Mouse (Mus musculus): ENCODE results near the gene Tmem205. TPM values are rescaled to one million over a fixed set of nuclear protein-coding genes. Genes with fewer than 3 reads are reported as not detected.
A peak's percentile ranks its signal among the peaks of the same experiment; 100 is the strongest.

The Tmem205 gene
- total RNA-seq, 2 experiments from 2014 or later = 44.4 to 45.9 TPM

DNA sequence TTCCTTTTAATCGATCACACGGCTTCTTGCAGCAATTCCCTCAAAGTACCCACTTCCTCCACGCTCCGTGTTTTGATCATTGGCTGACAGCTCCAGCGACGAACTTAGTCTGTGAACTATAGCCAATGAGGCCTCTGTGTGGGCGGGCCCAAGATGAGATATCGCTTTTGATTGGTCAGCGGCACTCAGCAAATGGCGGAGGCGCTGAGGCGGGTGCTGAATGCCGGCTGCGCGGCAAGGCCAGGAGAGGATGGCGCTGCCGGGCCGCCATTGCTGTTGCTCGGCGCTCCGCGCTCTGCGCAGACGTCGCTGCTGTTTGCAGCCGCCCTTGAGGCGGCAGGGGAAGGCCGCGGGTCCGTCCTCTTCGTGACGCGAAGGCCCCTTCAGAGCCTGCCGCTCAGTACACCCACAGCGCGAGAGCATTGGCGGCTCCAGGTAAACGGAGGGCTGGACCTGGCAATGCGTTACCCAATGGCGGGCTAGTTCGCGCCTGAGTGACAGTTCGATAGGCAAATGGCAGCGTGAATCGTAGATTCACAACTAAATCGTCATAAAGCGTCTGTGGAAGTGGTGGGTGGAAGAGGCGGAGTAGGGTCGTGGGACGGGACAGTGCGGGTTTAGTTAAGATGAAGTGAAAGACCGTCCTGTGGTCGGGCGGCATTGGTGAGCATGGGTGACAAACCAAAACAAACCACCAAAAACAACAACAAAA lies 28.4 kb upstream of the Tmem205 start, which contains the start of gene Swsap1:
Gene Swsap1, plus strand, starts transcription at position 186 of the 712 bp plus-strand sequence.
- TF ChIP-seq CTCF (conservative IDR thresholded peaks at IDR 0.05) = no peak; the same call in 1 of the 2 replicates
- peak within 1 kb of the TSS; percentile 64 for H3K4me3 ChIP-seq
- DNase-seq (ENCODE audit: low spot score in 2 of 2) = peak; percentile 97 to 99
- peak within 1 kb of the TSS; percentile 99 for H3K27ac ChIP-seq

DNA sequence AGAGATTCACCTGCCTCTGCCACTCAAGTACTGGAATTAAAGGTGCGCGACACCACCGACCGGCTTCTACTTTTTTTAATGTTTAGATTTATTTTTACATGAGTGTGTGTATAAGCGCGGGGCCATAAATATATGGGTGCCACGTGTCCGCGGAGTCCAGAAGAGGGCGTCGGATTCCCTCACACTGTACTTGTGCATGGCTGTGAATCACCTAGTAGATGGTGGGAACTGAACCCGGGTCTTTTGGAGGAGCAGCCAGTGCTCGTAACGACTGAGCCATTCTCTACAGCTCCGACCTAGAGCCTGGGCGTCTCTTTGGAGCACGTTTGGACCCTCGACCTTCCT lies 27.8 kb upstream of the Tmem205 start:
- H3K27ac ChIP-seq = peak overlapping the region; percentile 99
- DNase-seq (ENCODE audit: low spot score in 2 of 2) = no peak
- peak overlapping the region; percentile 64 for H3K4me3 ChIP-seq
- peak; percentile 56 for TF ChIP-seq CTCF (conservative IDR thresholded peaks at IDR 0.05)

DNA sequence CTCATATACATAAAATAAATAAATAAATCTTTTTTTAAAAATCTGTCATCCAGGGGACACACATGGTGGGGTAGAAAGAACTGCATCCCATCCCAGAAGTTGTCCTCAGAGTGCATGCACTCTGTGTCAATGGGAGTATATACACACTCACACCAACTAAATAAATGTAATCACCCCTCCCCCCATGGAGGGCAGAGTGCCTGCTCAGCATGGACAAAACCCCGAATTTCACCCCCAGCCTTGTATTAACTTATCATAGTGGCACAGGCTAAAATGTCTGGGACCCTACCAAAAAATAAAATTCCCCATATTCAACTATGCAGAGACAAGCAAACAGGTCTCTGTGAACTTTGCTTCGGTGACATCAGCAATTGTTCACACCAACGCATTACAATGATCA lies 27.3 kb upstream of the Tmem205 start:
- no peak for TF ChIP-seq CTCF (conservative IDR thresholded peaks at IDR 0.05)
- H3K4me3 ChIP-seq = peak overlapping the region; percentile 64; the same call in 1 of the 2 replicates
- H3K27ac ChIP-seq = peak overlapping the region; percentile 99; the same call in 1 of the 2 replicates
- no peak for DNase-seq (ENCODE audit: low spot score in 2 of 2)

DNA sequence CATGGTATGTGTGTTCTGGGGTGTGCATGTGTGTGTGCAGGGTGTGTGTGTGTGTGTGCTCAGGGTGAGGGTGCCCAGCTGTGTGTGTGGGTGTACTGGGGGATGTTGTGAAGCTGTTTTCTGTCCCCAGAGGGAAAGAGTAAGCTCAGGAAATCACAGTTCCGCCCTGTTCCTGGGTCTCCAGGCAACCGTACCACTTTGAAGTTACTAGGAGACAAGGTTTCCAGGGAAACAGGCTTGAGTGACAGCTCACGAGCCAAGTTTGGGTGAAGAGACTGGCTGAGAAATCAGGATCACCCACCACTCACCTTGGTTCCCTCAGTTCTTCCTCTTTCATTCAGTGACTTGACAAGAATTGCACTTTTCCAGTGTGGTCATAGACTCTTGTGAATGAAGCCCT lies 26.2 kb upstream of the Tmem205 start:
- no peak for TF ChIP-seq CTCF (conservative IDR thresholded peaks at IDR 0.05)
- H3K27ac ChIP-seq = peak overlapping the region; percentile 99
- no peak overlapping the region for H3K4me3 ChIP-seq
- DNase-seq (ENCODE audit: low spot score in 2 of 2) = peak; percentile 59 to 82

DNA sequence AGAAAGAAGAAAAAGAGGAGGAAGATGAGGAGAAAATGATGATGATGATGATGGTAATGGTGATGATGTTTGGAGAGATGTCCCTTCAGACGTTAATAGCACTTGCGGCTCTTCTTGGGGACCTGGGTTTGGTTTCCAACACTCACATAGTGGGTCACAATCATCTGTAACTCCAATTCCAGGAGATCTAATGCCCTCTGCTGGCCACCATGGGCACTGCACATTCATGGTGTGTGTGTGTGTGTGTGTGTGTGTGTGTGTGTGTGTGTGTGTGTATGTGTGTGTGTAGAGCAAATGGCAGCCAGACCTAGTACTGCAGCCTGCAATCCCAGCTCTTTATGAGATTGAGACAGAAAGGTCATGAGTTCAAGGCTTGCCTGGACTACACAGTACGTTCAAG lies 24.6 kb upstream of the Tmem205 start:
- H3K4me3 ChIP-seq = no peak overlapping the region
- DNase-seq (ENCODE audit: low spot score in 2 of 2) = no peak
- peak; percentile 37 for TF ChIP-seq CTCF (conservative IDR thresholded peaks at IDR 0.05)
- H3K27ac ChIP-seq = peak overlapping the region; percentile 99; the same call in 1 of the 2 replicates

DNA sequence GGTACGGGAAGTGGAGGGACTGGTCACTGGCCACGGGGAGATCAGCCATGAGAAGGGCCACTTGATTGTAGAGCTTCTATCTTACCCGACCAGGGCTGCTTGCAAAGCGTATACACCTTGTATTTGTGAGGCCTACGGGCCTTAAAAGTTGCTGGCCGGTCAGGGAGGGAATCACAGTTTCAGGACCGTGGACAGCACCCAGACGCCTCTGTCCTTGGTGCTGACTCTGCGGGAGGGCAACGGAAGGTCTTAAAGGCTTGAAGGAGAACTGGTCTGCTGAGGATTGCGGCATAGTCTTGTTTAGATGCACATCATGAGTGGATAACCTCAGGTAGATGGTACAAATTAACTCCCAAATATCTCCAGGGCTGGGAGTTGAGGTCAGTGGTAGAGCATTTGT lies 23.0 kb upstream of the Tmem205 start:
- H3K4me3 ChIP-seq = no peak overlapping the region
- H3K27ac ChIP-seq = no peak overlapping the region
- no peak for DNase-seq (ENCODE audit: low spot score in 2 of 2)
- TF ChIP-seq CTCF (conservative IDR thresholded peaks at IDR 0.05) = no peak

DNA sequence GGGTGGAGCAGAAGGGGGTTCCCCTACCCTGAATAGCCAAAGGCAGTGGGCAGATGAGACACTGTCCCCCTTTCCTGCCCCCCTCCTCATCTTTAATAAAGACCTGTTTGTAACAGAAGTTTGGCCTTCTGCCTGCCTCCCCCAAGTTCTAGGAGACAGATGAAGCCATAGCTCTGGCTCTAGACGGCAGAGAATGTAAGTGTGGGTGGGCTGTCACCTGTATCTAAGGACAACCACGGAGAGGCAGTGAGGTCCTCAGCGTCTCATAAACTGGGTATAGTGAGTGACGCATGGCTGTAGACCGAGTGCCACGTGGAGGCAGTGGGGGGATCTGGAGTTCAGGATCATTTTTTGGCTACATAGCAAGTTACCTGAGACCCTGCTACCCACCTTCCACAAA lies 21.4 kb upstream of the Tmem205 start:
- Histone ChIP-seq H3K4me3 (no peak overlapping the region), H3K27ac (peak overlapping the region; percentile 69)
- peak; percentile 46 to 55 for DNase-seq (ENCODE audit: low spot score in 2 of 2)
- TF ChIP-seq CTCF (conservative IDR thresholded peaks at IDR 0.05) = no peak

DNA sequence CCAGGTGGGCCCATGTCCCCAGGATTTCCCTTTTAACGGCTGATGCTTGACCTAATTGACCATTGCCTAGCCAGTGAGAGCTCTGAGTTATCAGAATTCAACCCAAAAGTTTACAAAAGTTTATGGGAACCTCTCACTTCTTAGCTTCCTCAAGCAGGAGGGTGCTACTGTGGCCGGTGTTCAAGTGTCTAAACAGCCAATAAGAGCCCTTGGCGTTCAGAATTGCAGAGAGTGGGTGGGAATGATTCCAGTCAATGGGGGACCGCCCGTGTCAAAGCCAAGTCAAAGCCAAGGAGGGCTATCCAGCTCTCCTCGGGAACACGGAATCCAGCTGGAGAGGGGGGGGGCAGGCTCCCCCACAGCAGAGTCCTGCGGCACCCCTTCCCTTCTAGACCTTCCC lies 20.8 kb upstream of the Tmem205 start:
- Histone ChIP-seq H3K4me3 (no peak overlapping the region), H3K27ac (peak overlapping the region; percentile 69; the same call in 1 of the 2 replicates)
- DNase-seq (ENCODE audit: low spot score in 2 of 2) = no peak
- no peak for TF ChIP-seq CTCF (conservative IDR thresholded peaks at IDR 0.05)

DNA sequence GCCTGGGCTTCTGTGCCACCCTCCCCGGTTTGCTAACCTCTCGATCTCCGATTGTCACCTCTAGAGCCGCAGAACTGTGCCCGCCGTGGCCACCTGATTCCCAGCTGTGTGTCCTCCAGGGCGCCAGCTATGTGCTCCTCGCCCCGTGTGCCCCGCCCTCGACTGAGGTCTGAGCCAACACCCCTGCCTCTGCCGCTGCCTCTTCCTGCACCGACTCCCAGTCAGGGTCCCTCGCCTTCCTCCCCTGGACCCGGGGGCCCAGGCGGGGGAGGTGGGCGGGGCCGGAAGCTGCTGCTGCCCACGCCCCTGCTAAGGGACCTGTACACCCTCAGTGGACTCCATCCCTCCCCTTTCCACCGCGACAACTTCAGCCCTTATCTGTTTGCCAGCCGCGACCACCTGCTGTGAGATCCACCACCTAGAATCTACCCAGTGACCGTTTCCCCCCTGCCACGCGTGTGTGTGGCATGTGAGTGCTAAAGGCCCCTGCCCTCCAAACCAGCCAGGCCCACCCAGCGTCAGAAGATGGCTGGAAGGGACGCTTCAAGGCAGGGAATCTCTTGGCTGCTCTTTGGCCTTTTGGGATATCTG lies 20.3 kb upstream of the Tmem205 start:
- no peak for DNase-seq (ENCODE audit: low spot score in 2 of 2)
- 0 out of 2 replicates have a peak overlapping the region, but pooled peaks have one; percentile 69 for H3K27ac ChIP-seq
- TF ChIP-seq CTCF (conservative IDR thresholded peaks at IDR 0.05) = no peak
- no peak overlapping the region for H3K4me3 ChIP-seq

DNA sequence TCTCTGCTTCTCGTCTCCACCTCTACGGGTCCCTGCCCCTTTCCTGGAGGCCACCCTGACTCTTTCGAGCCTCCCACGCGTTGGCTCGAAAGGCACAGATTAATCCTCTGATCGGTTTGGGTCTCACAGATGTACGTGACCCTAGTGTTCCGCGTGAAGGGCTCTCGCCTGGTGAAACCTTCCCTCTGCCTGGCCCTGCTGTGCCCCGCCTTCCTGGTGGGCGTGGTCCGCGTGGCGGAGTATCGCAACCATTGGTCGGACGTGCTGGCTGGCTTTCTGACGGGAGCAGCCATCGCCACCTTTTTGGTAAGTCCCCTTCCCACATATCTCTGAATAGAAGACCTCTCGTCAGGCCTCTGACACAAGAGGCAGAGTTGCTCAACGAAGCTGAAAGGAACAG lies 16.9 kb upstream of the Tmem205 start:
- no peak for TF ChIP-seq CTCF (conservative IDR thresholded peaks at IDR 0.05)
- Histone ChIP-seq H3K27ac (no peak overlapping the region), H3K4me3 (no peak overlapping the region)
- no peak for DNase-seq (ENCODE audit: low spot score in 2 of 2)

DNA sequence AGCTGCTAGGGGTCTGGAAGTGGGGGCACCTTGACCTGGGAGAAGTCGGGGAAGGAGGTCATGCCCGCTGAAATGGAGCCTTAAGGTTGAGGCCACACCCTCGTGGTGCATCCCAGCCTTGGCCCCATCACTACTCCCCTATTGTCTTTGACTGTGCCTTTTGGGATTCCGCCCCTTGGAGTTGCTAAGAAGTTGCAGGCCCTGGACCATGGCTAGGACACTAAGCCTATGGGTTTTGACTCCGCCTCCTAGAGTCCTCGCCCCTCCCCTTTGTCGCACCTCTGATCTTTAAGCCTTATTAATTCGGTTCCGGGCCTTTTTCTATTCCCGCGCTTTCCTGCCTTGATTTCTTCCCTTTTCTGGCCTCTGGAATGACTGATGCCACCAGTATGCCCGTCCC lies 16.3 kb upstream of the Tmem205 start:
- no peak for TF ChIP-seq CTCF (conservative IDR thresholded peaks at IDR 0.05)
- H3K27ac ChIP-seq = no peak overlapping the region
- no peak overlapping the region for H3K4me3 ChIP-seq
- no peak for DNase-seq (ENCODE audit: low spot score in 2 of 2)

DNA sequence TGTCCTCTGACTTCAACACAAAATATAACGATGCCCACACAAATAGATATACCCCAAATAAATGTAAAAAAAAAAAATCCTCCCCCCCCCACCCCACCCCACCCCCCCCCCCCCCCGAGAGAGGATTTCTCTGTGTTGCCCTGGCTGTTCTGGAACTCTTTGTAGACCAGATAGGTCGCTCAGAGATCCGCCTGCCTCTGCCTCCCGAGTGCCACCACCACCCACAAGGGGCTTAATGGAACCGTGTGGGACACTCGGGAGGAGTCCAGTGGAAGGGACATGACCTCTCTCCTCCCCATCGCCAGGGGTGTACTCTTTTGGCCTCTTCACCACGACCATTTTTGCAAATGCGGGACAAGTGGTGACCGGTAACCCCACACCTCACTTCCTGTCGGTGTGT lies 15.7 kb upstream of the Tmem205 start:
- no peak for DNase-seq (ENCODE audit: low spot score in 2 of 2)
- no peak overlapping the region for H3K27ac ChIP-seq
- no peak for TF ChIP-seq CTCF (conservative IDR thresholded peaks at IDR 0.05)
- H3K4me3 ChIP-seq = no peak overlapping the region

DNA sequence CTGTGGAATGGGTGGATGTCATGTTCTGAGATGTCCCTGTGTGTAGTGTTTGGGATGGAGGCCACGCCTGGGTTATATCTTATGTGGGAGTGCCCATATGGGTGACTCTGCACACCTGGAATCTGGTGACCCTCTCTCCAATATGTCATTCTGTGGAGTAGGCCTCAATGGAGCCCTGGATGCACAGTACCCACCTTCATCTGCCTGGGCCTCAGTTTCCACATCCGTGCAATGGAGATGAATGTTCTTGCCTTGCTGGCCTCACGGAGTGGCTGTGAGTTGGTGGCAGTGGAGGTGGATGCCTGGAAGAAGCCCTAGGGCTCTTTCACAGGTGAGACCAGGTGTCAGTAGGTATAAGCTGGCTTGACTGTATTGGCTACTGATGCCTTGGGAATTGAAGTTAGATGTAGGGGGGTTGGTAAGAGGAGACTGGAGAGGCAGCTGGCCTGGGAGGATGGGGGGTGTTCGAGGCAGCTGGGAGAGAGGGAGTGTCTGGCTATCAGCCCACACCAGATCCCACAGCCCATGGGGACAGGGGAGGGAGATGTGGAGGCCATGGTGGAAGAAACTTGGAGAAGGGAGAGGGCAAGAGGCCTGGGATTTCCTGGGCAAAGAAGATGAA lies 11.0 kb upstream of the Tmem205 start:
- peak overlapping the region; percentile 80 for H3K27ac ChIP-seq
- no peak for DNase-seq (ENCODE audit: low spot score in 2 of 2)
- TF ChIP-seq CTCF (conservative IDR thresholded peaks at IDR 0.05) = no peak

More for the DNA sequence above, 11.0 kb upstream of the Tmem205 start:
- peak overlapping the region; percentile 86 for H3K4me3 ChIP-seq

Data from layer of hippocampus, adult 2 months (tissue).